Mouse (Mus musculus) E14TG2a.4 (cell line): ENCODE results near the gene Hemgn.

Experiments
- H3K27me3 ChIP-seq: 2 replicates; pipeline ENCODE4 v1.6.1; 2014; ENCODE audit warnings: low read length, control low read depth; ENCODE audit not compliant: insufficient read depth
- H3K36me3 ChIP-seq: 2 replicates; pipeline ENCODE4 v1.6.1; 2014; ENCODE audit warnings: low read length, control low read depth; ENCODE audit not compliant: insufficient read depth
- H3K4me1 ChIP-seq: replicated peaks from 2 replicates; pipeline ENCODE4 v1.6.1; 2014; ENCODE audit warnings: low read depth, low read length, control low read depth
- H3K4me3 ChIP-seq: replicated peaks from 2 replicates; pipeline ENCODE4 v1.5.1; 2014; ENCODE audit warnings: mild to moderate bottlenecking, low read length
- H3K9me3 ChIP-seq: 2 replicates; pipeline ENCODE4 v1.6.1; 2014; ENCODE audit warnings: low read length, control low read depth
- CTCF ChIP-seq: conservative IDR thresholded peaks from 2 replicates; pipeline ENCODE4 v1.5.1; 2014; ENCODE audit warnings: low read length
- NANOG ChIP-seq: IDR thresholded peaks from 2 replicates; pipeline ENCODE4 v1.6.1; 2014; ENCODE audit warnings: borderline replicate concordance, low read length, mixed read lengths
- POU5F1 ChIP-seq: IDR thresholded peaks from 2 replicates; pipeline ENCODE4 v1.6.1; 2014; ENCODE audit warnings: low read length, borderline replicate concordance

Hemgn gene

DNA sequence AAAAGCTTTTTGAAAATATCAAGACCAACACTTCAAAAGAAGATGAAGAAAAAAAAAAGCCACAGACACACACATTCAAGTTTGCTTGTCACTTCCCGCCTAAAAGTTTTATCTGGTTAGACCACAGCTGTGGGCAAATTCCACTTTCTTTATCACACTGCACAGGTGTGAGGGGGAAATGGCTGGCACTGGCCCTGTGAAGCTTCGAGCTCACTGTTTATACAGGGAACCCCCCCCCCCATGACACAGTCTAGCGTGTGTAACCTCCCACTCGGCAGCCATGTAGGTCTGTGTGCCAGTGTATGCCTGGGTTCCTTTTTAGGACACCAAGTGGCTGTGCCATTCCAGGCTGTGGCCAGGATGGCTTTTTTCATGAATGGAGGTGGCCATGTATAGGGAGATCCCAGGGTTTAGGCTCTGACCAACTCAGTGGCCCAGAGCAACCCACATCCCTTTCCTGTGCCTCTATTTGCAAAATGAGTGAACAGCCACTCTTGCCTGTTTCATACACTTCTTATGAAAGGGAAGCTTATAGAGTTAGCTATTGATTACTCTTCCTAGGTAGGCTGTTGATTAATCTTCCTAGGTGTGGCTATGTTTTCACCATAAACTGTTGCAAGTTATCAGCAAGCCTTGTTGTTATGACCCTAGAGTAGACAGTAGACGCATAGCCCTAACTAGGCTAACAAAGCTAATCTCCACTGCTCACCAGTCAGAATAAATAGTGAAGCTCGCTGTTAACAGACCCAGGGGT lies 9.1 kb downstream of the Hemgn start:
- H3K4me1 ChIP-seq: no peaks in the 10 kb centered on the region
- no peaks in the 10 kb centered on the region for H3K9me3 ChIP-seq
- TF ChIP-seq POU5F1: no peak
- TF ChIP-seq NANOG: no peak
- no peak for TF ChIP-seq CTCF
- no peaks in the 10 kb centered on the region for H3K36me3 ChIP-seq
- H3K4me3 ChIP-seq: no peak overlapping the region
- no peaks in the 10 kb centered on the region for H3K27me3 ChIP-seq

DNA sequence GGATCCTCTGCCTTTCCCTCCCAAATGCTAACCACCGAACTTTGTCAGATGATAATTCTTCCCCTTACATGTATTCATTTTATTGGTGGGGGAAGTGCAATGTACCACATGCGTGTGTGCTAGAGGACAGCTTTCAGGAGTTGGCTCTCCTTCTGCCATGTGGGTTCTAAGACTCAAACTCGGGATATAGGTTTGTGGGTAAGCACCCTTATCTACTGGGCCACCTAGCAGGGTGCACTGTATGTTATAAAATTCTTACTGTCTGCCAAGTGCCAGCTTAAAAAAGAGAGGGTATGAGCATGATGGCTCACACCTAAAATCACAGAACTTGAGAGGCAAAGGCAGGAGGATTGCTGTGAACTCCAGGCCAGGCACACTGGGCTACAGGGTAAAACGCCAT lies 14.5 kb downstream of the Hemgn start:
- peaks cover 4% of the 10 kb centered on the region; the same call in 1 of the 2 replicates for H3K4me1 ChIP-seq
- no peaks in the 10 kb centered on the region for H3K36me3 ChIP-seq
- peaks cover 16% of the 10 kb centered on the region for H3K27me3 ChIP-seq
- no peak for TF ChIP-seq POU5F1
- TF ChIP-seq NANOG: no peak
- no peak for TF ChIP-seq CTCF
- no peak overlapping the region for H3K4me3 ChIP-seq
- H3K9me3 ChIP-seq: no peaks in the 10 kb centered on the region

DNA sequence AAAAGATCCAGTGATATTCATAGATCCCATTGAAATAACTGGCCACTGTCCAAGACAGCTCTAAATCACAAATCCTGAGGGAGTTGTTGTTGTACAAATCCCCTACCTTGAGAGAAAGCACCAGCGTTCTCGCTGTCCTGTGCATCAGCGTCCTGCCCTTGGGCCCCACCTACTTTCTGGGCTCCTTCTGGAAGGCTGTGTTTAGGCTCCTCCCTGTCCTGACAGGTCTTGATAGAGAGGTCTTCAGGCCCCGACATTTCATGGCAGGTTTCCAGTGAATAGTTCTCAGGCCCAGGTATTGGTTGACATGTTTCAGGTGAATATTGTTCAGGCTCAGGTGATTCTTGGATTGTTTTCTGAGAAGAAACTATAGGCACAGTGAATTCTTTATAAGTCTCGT lies 17.6 kb downstream of the Hemgn start:
- H3K27me3 ChIP-seq: peaks cover 16% of the 10 kb centered on the region
- peaks cover 5% of the 10 kb centered on the region for H3K4me1 ChIP-seq
- no peaks in the 10 kb centered on the region for H3K9me3 ChIP-seq
- no peak overlapping the region for H3K4me3 ChIP-seq
- no peak for TF ChIP-seq POU5F1
- TF ChIP-seq NANOG: no peak
- TF ChIP-seq CTCF: no peak
- no peaks in the 10 kb centered on the region for H3K36me3 ChIP-seq

DNA sequence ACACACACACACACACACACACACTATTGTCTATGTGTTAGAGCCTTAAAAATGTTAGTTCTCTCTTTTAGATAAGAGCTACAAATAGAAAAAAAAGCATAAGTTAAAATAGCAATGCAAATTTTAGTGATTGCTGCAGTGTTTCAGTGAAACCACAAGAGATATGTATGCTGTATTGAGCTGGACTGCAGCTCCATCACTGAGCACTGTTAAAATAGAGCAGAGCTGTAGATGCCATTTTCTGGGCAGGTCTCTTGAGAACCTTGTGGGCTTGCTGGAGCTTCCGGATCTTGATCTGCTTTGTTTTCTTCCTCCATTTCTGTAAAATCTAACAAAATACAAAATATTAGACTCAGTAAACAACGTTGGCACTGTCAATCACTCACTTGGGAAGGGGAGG lies 18.9 kb downstream of the Hemgn start:
- Histone ChIP-seq H3K27me3 (peaks cover 16% of the 10 kb centered on the region), H3K4me1 (peaks cover 14% of the 10 kb centered on the region), H3K9me3 (no peaks in the 10 kb centered on the region), H3K4me3 (no peak overlapping the region), H3K36me3 (no peaks in the 10 kb centered on the region)
- TF ChIP-seq NANOG (no peak), POU5F1 (no peak), CTCF (no peak)

DNA sequence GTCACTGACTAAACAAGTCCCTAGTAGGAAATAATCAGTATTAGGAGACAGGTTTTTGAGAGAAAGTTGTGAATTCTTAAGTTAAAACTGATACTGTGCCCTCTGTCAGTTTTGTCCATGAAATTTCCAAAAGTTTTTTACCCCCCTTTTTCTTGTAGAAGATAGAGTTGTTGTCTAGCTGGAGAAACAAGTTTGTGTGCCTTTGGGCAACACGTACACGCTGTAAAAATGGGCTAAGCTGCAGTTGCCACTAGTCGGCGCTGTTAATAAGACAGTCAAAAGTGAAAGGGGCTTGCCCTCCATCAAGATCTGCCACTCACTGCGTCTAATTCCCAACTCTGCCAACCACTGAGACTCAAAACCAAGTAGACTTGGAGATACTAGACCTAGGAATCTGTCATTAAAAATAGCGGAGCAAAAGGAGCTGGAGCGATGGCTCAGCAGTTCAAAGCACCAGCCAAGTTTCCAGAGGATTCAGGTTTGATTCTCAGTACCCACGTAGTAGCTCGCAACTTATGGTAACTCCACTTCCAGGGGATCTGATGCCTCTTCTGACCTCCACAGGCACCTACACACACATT lies 22.8 kb downstream of the Hemgn start:
- Histone ChIP-seq H3K27me3 (no peaks in the 10 kb centered on the region), H3K36me3 (peaks cover 23% of the 10 kb centered on the region), H3K9me3 (no peaks in the 10 kb centered on the region), H3K4me1 (peaks cover 10% of the 10 kb centered on the region), H3K4me3 (peak overlapping the region; percentile 84)
- peak; percentile 97 for TF ChIP-seq CTCF
- no peak for TF ChIP-seq NANOG
- TF ChIP-seq POU5F1: no peak

DNA sequence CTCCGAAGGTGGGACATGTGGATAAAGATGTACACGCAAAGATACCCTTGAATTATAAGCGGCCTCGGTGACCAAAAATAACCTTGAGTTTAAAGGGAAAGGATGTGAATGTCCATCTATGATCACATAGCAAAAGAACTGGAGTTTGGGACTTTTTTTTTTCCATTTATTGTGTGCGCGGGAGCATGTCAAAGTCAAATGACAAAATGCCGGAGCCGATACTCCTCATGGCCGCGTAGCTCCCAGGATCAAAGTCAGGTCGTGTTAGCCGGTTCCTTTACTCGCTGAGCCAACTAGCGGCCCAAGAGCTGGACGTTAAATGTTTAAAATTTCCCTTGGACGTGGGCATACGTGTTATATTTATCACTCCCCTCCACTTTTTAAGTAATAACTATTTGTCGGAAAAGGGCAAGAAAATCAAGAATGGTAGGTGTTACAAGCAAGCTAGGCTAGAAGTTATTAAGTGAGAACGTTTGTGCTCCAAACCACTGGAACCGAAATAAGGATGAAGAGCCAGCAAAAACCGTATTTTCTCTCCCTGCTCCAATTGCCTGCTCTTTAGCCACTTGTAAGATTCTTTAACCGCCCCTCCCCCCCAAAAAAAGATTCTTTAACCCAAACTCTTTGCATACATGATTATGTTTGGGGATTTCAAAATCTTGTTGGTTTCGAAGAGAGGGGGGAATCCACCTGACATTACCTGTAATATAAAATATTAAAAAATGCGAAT lies 23.5 kb downstream of the Hemgn start:
- no peaks in the 10 kb centered on the region for H3K27me3 ChIP-seq
- peaks cover 30% of the 10 kb centered on the region for H3K36me3 ChIP-seq
- H3K9me3 ChIP-seq: no peaks in the 10 kb centered on the region
- H3K4me1 ChIP-seq: peaks cover 10% of the 10 kb centered on the region
- TF ChIP-seq CTCF (no peak), POU5F1 (no peak), NANOG (no peak)
- peak overlapping the region; percentile 84 for H3K4me3 ChIP-seq

DNA sequence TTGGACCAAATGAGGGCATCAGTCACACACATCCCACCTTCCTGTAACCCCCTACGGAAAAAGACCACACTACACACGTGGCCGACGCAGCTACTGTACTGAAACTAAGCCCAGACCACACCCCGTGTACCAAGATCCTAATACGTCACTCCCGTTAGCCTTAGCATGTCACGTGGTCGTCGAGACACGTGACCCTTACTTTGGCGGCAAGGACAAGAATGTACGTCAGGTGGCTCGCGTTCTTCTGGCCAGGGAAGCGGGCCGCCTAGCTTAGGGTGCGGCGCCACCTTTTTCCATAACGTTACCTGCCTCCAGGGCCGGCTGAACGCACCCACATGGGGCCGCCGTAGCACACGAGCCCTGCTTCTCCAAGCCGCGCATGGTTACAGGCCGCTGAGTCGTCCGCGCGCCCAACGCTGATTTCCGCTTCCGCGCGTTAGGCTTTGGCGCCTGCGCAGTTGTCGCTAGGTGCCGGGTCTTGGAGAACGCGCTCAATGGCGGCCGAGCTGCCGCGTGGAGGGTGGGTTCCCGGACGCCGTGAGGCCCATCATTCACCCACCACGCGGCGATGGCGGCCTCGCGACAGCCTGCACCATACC lies 24.2 kb downstream of the Hemgn start, which contains the start of gene Trmo:
Trmo (minus strand) TSS at position 425 of the 599 bp plus-strand sequence.
- H3K27me3 ChIP-seq: no peaks in the 10 kb centered on the region
- no peaks in the 10 kb centered on the region for H3K9me3 ChIP-seq
- peak within 1 kb of the TSS; percentile 84 for H3K4me3 ChIP-seq
- H3K36me3 ChIP-seq: peaks cover 37% of the 10 kb centered on the region
- no peak for TF ChIP-seq POU5F1
- no peak for TF ChIP-seq NANOG
- no peak for TF ChIP-seq CTCF
- peaks cover 10% of the 10 kb centered on the region for H3K4me1 ChIP-seq

DNA sequence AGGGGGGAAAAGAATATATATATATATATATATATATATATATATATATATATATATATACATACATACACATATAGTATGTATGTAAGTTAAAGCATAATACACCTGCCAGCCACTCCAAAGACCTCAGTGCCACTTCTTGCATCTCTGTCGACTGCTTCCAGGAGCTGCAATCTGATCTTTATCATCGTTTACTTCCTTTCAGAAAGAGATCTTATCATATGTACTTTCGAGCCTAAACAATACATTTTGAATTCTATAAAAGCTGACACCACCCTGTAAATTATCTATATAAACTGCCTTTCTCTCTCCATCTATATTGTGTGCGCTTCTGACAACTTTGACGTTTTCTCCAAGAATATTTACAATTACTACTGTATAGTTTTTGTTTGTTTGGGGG lies 24.8 kb downstream of the Hemgn start:
- no peak for TF ChIP-seq NANOG
- no peak for TF ChIP-seq CTCF
- TF ChIP-seq POU5F1: no peak
- Histone ChIP-seq H3K4me3 (peak overlapping the region; percentile 84), H3K9me3 (no peaks in the 10 kb centered on the region), H3K36me3 (peaks cover 42% of the 10 kb centered on the region), H3K27me3 (no peaks in the 10 kb centered on the region), H3K4me1 (peaks cover 10% of the 10 kb centered on the region)
